Mouse (Mus musculus) kidney, postnatal 0 days (tissue): ENCODE data around the gene Slc13a3. TPM values are rescaled to one million over a fixed set of nuclear protein-coding genes. Genes with fewer than 3 reads are reported as not detected.
A peak's percentile ranks its signal among the peaks of the same experiment; 100 is the strongest.

Experiments
- ATAC-seq: fragments of 200-750 bp; cut with Nextera tagmentation; replicated peaks from 2 replicates; pipeline ENCODE4 v1.8.0; 2017; ENCODE audit warnings: low read depth, moderate number of reproducible peaks, moderate TSS enrichment, moderate library complexity; ENCODE audit not compliant: low FRiP score
- DNase-seq: peaks from one replicate; pipeline ENCODE4 v3.0.0-alpha.2; 2016; ENCODE audit warnings: low spot score
- H3K27ac ChIP-seq: fragments of 300-500 bp; sonication (generic); 2 replicates; pipeline ENCODE4 v1.5.1; 2014; ENCODE audit warnings: mild to moderate bottlenecking
- H3K27me3 ChIP-seq: fragments of 300-500 bp; sonication (generic); 2 replicates; pipeline ENCODE4 v1.6.1; 2014; ENCODE audit warnings: low read length, mixed read lengths; ENCODE audit not compliant: insufficient read depth
- H3K36me3 ChIP-seq: fragments of 300-500 bp; sonication (generic); 2 replicates; pipeline ENCODE4 v1.6.1; 2014; ENCODE audit warnings: low read length, mixed read lengths; ENCODE audit not compliant: insufficient read depth
- H3K4me1 ChIP-seq: fragments of 300-500 bp; sonication (generic); replicated peaks from 2 replicates; pipeline ENCODE4 v1.6.1; 2014; ENCODE audit warnings: antibody characterized with exemption, low read length, mixed read lengths; ENCODE audit not compliant: insufficient read depth
- H3K4me2 ChIP-seq: fragments of 300-500 bp; sonication (generic); 2 replicates; pipeline ENCODE4 v1.6.1; 2014; ENCODE audit warnings: mild to moderate bottlenecking, low read length, moderate library complexity, mixed read lengths
- H3K4me3 ChIP-seq: fragments of 300-500 bp; sonication (generic); replicated peaks from 2 replicates; pipeline ENCODE4 v1.5.1; 2014; ENCODE audit warnings: low read depth, low read length
- H3K9ac ChIP-seq: fragments of 300-500 bp; sonication (generic); 2 replicates; pipeline ENCODE4 v1.6.1; 2014; ENCODE audit warnings: low read depth, low read length
- H3K9me3 ChIP-seq: fragments of 300-500 bp; sonication (generic); replicated peaks from 2 replicates; pipeline ENCODE4 v1.6.1; 2016; ENCODE audit warnings: low read length, inconsistent platforms, mixed read lengths
- CTCF ChIP-seq: IDR thresholded peaks from 2 replicates; pipeline ENCODE4 v1.5.1; 2016; ENCODE audit warnings: antibody characterized with exemption, low read depth, mild to moderate bottlenecking, moderate library complexity
- WGBS: fragments of 180-500 bp; shearing (Covaris S2); extraction: QIAGEN DNeasy Blood & Tissue Kit; methylation state at CpG from one replicate; pipeline ENCODE4 v1.1.7; 2014; 5-methylcytosine and 5-hydroxymethylcytosine counted together
- polyA plus RNA-seq: library from polyadenylated mRNA; unstranded; fragments of >200 nt; fragmentation: Nextera tagmentation; extraction: Ambion mirVana; gene quantifications from 2 replicates; pipeline ENCODE4 v1.2.1, GENCODE M21; 2015

The Slc13a3 gene
- polyA plus RNA-seq, 1 experiment from 2014 or later = 8.3 TPM

- no peaks in the 10 kb centered on the region for H3K4me1 ChIP-seq
- no peaks in the 10 kb centered on the region for H3K27me3 ChIP-seq
- 85% methylated on average over 4 of the region's 4 CpGs for WGBS
- peaks cover 37% of the 10 kb centered on the region for H3K36me3 ChIP-seq
- no peak for TF ChIP-seq CTCF
- no peak overlapping the region for H3K4me3 ChIP-seq
- ATAC-seq = no peak
- H3K27ac ChIP-seq = no peak overlapping the region
- no peak for DNase-seq
- no peak overlapping the region for H3K4me2 ChIP-seq
- H3K9ac ChIP-seq = no peak overlapping the region
- H3K9me3 ChIP-seq = peaks cover 2% of the 10 kb centered on the region; the same call in 1 of the 2 replicates
These were observed 97.0 kb downstream of the Slc13a3 start for GRCm38 (mm10) chr2:165376001-165376400.

GRCm38 (mm10) chr2:165375478-165375877 lies 97.6 kb downstream of the Slc13a3 start:
- ATAC-seq = no peak
- no peak for DNase-seq
- WGBS = 88% methylated on average over 5 of the region's 5 CpGs

GRCm38 (mm10) chr2:165371066-165371465 lies 102.0 kb downstream of the Slc13a3 start:
- no peak for DNase-seq
- no peak for TF ChIP-seq CTCF

More at GRCm38 (mm10) chr2:165375478-165375877, 97.6 kb downstream of the Slc13a3 start:
- H3K36me3 ChIP-seq = peaks cover 31% of the 10 kb centered on the region
- no peak overlapping the region for H3K9ac ChIP-seq
- H3K27me3 ChIP-seq = no peaks in the 10 kb centered on the region
- H3K27ac ChIP-seq = no peak overlapping the region
- no peak overlapping the region for H3K4me2 ChIP-seq
- no peaks in the 10 kb centered on the region for H3K9me3 ChIP-seq
- TF ChIP-seq CTCF = no peak
- H3K4me1 ChIP-seq = no peaks in the 10 kb centered on the region
- no peak overlapping the region for H3K4me3 ChIP-seq

GRCm38 (mm10) chr2:165370348-165370747 lies 102.7 kb downstream of the Slc13a3 start:
- Histone ChIP-seq H3K4me2 (no peak overlapping the region), H3K36me3 (no peaks in the 10 kb centered on the region; the same call in 1 of the 2 replicates), H3K27me3 (no peaks in the 10 kb centered on the region), H3K9me3 (no peaks in the 10 kb centered on the region), H3K4me3 (no peak overlapping the region), H3K27ac (no peak overlapping the region), H3K9ac (no peak overlapping the region), H3K4me1 (no peaks in the 10 kb centered on the region; the same call in 1 of the 2 replicates)
- no peak for TF ChIP-seq CTCF
- DNase-seq = no peak
- no peak for ATAC-seq
- WGBS = 78% methylated on average over 3 of the region's 3 CpGs

More at GRCm38 (mm10) chr2:165371066-165371465, 102.0 kb downstream of the Slc13a3 start:
- Histone ChIP-seq H3K4me3 (no peak overlapping the region), H3K9me3 (no peaks in the 10 kb centered on the region), H3K4me2 (no peak overlapping the region), H3K27me3 (no peaks in the 10 kb centered on the region), H3K27ac (no peak overlapping the region), H3K4me1 (no peaks in the 10 kb centered on the region; the same call in 1 of the 2 replicates), H3K36me3 (no peaks in the 10 kb centered on the region; the same call in 1 of the 2 replicates), H3K9ac (no peak overlapping the region)
- 26% methylated on average over 3 of the region's 3 CpGs for WGBS
- no peak for ATAC-seq

GRCm38 (mm10) chr2:165368496-165368895 lies 104.5 kb downstream of the Slc13a3 start, which contains the start of gene Zfp663:
Gene Zfp663, minus strand, starts transcription at chr2:165368729.
- ATAC-seq (no peak), DNase-seq (no peak)
- H3K9ac ChIP-seq = no peak within 1 kb of the TSS
- no peaks in the 10 kb centered on the region; the same call in 1 of the 2 replicates for H3K4me1 ChIP-seq
- H3K9me3 ChIP-seq = no peaks in the 10 kb centered on the region
- peak within 1 kb of the TSS; percentile 46 for H3K4me2 ChIP-seq
- no peak for TF ChIP-seq CTCF
- no peaks in the 10 kb centered on the region for H3K36me3 ChIP-seq
- no peaks in the 10 kb centered on the region for H3K27me3 ChIP-seq
- WGBS = under 1% methylated on average over 27 of the region's 27 CpGs
- H3K27ac ChIP-seq = no peak within 1 kb of the TSS
- H3K4me3 ChIP-seq = peak within 1 kb of the TSS; percentile 6; the same call in 1 of the 2 replicates

GRCm38 (mm10) chr2:165367868-165368439 lies 105.1 kb downstream of the Slc13a3 start:
- DNase-seq = peak; percentile 34

More at GRCm38 (mm10) chr2:165367868-165368439, 105.1 kb downstream of the Slc13a3 start:
- Histone ChIP-seq H3K36me3 (no peaks in the 10 kb centered on the region), H3K4me1 (no peaks in the 10 kb centered on the region; the same call in 1 of the 2 replicates), H3K4me3 (peak overlapping the region; percentile 6; the same call in 1 of the 2 replicates), H3K27ac (no peak overlapping the region), H3K4me2 (peak overlapping the region; percentile 46), H3K9me3 (no peaks in the 10 kb centered on the region), H3K27me3 (no peaks in the 10 kb centered on the region), H3K9ac (no peak overlapping the region)
- WGBS = under 1% methylated on average over 13 of the region's 13 CpGs
- TF ChIP-seq CTCF = no peak
- ATAC-seq = no peak
